In the genomic region with DNA sequence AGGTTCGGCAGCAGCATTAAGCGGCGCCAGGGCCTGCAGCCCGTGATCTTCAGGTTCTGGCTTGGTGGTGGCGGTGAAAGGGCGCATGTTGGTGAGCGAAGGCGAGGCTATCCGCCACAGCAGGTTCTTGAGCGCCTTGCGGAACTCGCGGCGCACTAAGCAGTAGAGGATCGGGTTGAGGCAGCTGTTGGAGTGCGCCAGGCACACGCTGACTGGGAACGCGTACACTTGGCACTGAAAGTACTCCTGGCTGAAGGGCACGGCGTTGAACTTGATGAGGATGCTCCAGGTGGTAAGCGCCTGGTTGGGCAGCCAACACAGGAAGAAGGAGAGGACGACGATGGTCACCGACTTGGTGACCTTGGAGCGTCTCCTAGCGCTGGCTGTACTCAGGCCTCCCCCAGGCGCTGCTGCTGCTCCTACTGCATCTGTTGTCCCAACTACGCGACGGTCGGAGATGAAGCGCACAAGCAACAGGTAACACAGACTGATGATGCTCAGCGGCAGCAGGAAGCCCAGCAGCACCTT, we compare ENCODE assay signal across 10 mouse cellular contexts. TPM values are rescaled to one million over a fixed set of nuclear protein-coding genes. Genes with fewer than 3 reads are reported as not detected.
A peak's percentile ranks its signal among the peaks of the same experiment; 100 is the strongest.
DNase-seq lines count a peak whose midpoint lies in the region; ATAC-seq lines count a peak whose summit lies in the region.
"Had no signal": no experiment of that assay in that cellular context is flagged by ENCODE, and none has a peak within 500 bp of the region (broad histone marks: within the 10 kb centered on the region; RNA-seq: fewer than 3 reads in every experiment).

No protein-coding gene starts in this region.

- H3K27me3 ChIP-seq in lung, embryonic 15.5 days, result peaks cover 54% of the 10 kb centered on the region
- H3K27me3 ChIP-seq in limb, embryonic 11.5 days (ENCODE audit: control insufficient read depth, insufficient read depth, low read length), result peaks cover 41% of the 10 kb centered on the region

- no peaks in the 10 kb centered on the region for H3K36me3 ChIP-seq in lung, embryonic 15.5 days
- no peaks in the 10 kb centered on the region for H3K36me3 ChIP-seq in limb, embryonic 11.5 days (ENCODE audit: control insufficient read depth, insufficient read depth, low read length)

- peak overlapping the region; percentile 38 for H3K4me3 ChIP-seq in lung, embryonic 15.5 days
- H3K4me3 ChIP-seq in limb, embryonic 11.5 days (ENCODE audit: low read depth, low read length), result peak overlapping the region; percentile 31

- no peaks in the 10 kb centered on the region for H3K9me3 ChIP-seq in lung, embryonic 15.5 days
- no peaks in the 10 kb centered on the region for H3K9me3 ChIP-seq in limb, embryonic 11.5 days (ENCODE audit: control insufficient read depth, low read length)

- H3K27ac ChIP-seq in lung, embryonic 15.5 days, result no peak overlapping the region
- no peak overlapping the region for H3K27ac ChIP-seq in limb, embryonic 11.5 days (replicated peaks; ENCODE audit: low read depth, low read length)

- peak; percentile 21 to 31 for DNase-seq in cerebellum, postnatal 10 days
- no peak for DNase-seq in lung, postnatal 36 days
- peak; percentile 49 for DNase-seq in limb, embryonic 11.5 days (ENCODE audit: low spot score)
- peak; percentile 6 for DNase-seq in right cerebral cortex, postnatal 4 days
- DNase-seq in lung, adult 18-20 months, result no peak

- H3K4me1 ChIP-seq in lung, embryonic 15.5 days, result peaks cover 17% of the 10 kb centered on the region
- peaks cover 15% of the 10 kb centered on the region for H3K4me1 ChIP-seq in limb, embryonic 11.5 days (ENCODE audit: control insufficient read depth, insufficient read depth, low read length)

- WGBS in lung, embryonic 15.5 days, result 6% methylated on average over 34 of the region's 34 CpGs
- WGBS in limb, embryonic 11.5 days, result 5% methylated on average over 34 of the region's 34 CpGs

- H3K4me2 ChIP-seq in lung, embryonic 15.5 days, result peak overlapping the region; percentile 64
- peak overlapping the region; percentile 58 for H3K4me2 ChIP-seq in limb, embryonic 11.5 days (ENCODE audit: low read depth, severe bottlenecking)

- no peak for ATAC-seq in cerebellum, adult (ENCODE audit: insufficient number of reproducible peaks, low FRiP score, low TSS enrichment)
- ATAC-seq in lung, embryonic 15.5 days (ENCODE audit: borderline replicate concordance, extremely low read depth, low FRiP score, low TSS enrichment), result no peak
- peak; percentile 6; the same call in 1 of the 2 replicates for ATAC-seq in limb, embryonic 11.5 days (ENCODE audit: insufficient number of reproducible peaks, low FRiP score, low TSS enrichment, low read depth)
- ATAC-seq in granulocyte monocyte progenitor cell, adult 5-6 weeks (replicated peaks; ENCODE audit: poor library complexity, severe bottlenecking), result no peak

- H3K9ac ChIP-seq in lung, embryonic 15.5 days, result no peak overlapping the region
- no peak overlapping the region for H3K9ac ChIP-seq in limb, embryonic 11.5 days (ENCODE audit: low read length)

RNA-seq across cellular contexts. Expression of gene Rxfp3, which starts 1.8 kb away (rescaled TPM):
- 0.04 and 0.05 TPM in 2 replicates for polyA plus RNA-seq in lung, embryonic 15.5 days (2015; fragmentation: Nextera tagmentation; extraction: Ambion mirVana)
- 0.28 and 0.53 TPM in 2 replicates for polyA plus RNA-seq in limb, embryonic 11.5 days (2014; fragmentation: Nextera tagmentation; extraction: Ambion mirVana)
- total RNA-seq in granulocyte monocyte progenitor cell, adult 5-6 weeks (2014; fragmentation: Nextera tagmentation), result not detected in 2 replicates
- total RNA-seq in granulocyte monocyte progenitor cell, adult 5-6 weeks (2017), result not detected in 2 replicates
- total RNA-seq: common myeloid progenitor, adult 5-6 weeks; neutrophil, adult 5-6 weeks had no signal

RNA-seq across cellular contexts. Expression of gene Adamts12, which starts 28.6 kb away (rescaled TPM):
- 3.6 and 4.1 TPM in 2 replicates for polyA plus RNA-seq in lung, embryonic 15.5 days (2015; fragmentation: Nextera tagmentation; extraction: Ambion mirVana)
- polyA plus RNA-seq in limb, embryonic 11.5 days (2014; fragmentation: Nextera tagmentation; extraction: Ambion mirVana), result 1.7 and 1.8 TPM in 2 replicates
- not detected in 2 replicates for total RNA-seq in granulocyte monocyte progenitor cell, adult 5-6 weeks (2014; fragmentation: Nextera tagmentation)
- total RNA-seq in granulocyte monocyte progenitor cell, adult 5-6 weeks (2017), result not detected in 2 replicates
- total RNA-seq: neutrophil, adult 5-6 weeks had no signal

RNA-seq across cellular contexts. Expression of gene Slc45a2, which starts 35.5 kb away (rescaled TPM):
- polyA plus RNA-seq in lung, embryonic 15.5 days (2015; fragmentation: Nextera tagmentation; extraction: Ambion mirVana), result not detected in 2 replicates
- polyA plus RNA-seq in limb, embryonic 11.5 days (2014; fragmentation: Nextera tagmentation; extraction: Ambion mirVana), result 0.09 TPM in 1 of 2 replicates, not detected in the other
- not detected in 2 replicates for total RNA-seq in granulocyte monocyte progenitor cell, adult 5-6 weeks (2014; fragmentation: Nextera tagmentation)
- total RNA-seq in granulocyte monocyte progenitor cell, adult 5-6 weeks (2017), result not detected in 2 replicates
- total RNA-seq: common myeloid progenitor, adult 5-6 weeks; neutrophil, adult 5-6 weeks had no signal

RNA-seq across cellular contexts. Expression of gene Amacr, which starts 54.5 kb away (rescaled TPM):
- 13.3 and 14.9 TPM in 2 replicates for polyA plus RNA-seq in lung, embryonic 15.5 days (2015; fragmentation: Nextera tagmentation; extraction: Ambion mirVana)
- polyA plus RNA-seq in limb, embryonic 11.5 days (2014; fragmentation: Nextera tagmentation; extraction: Ambion mirVana), result 16.8 and 18.1 TPM in 2 replicates
- 3.2 and 3.5 TPM in 2 replicates for total RNA-seq in granulocyte monocyte progenitor cell, adult 5-6 weeks (2014; fragmentation: Nextera tagmentation)
- total RNA-seq in granulocyte monocyte progenitor cell, adult 5-6 weeks (2017), result 6.5 and 6.9 TPM in 2 replicates

Comparison
In these comparisons a context has a peak if more than half of its experiments do, and no peak if none do; other contexts are left out.
1. DNase-seq: peak in cerebellum, postnatal 10 days (2 of 2), limb, embryonic 11.5 days (single experiment) and right cerebral cortex, postnatal 4 days (single experiment); none in lung, postnatal 36 days (single experiment) and lung, adult 18-20 months (0 of 2).